Mouse (Mus musculus): ENCODE data around the gene Cox19. TPM values are rescaled to one million over a fixed set of nuclear protein-coding genes. Genes with fewer than 3 reads are reported as not detected.

The Cox19 gene
- total and polyA plus RNA-seq, 3 experiments: 10.0 to 40.8 (median 37.7) TPM

DNA sequence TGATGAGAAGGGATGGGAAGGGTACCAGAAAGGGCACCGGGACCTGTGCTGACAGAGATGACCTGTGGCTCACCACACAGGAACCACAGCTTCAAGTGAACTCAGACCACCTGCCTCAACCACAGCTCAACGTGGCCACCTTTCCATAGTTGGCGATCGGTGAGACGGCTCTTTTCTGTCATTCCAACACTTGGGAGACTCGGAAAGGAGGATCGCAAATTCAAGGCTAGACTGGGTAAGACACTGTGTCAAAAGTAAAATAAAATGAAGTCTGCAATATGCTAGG, 27.0 kb upstream of the Cox19 start:
- Histone ChIP-seq H3K27me3 (ENCODE audit: insufficient read depth, low read length) (no peaks in the 10 kb centered on the region), H3K4me1 (ENCODE audit: insufficient read depth, low read depth, low read length) (peaks cover 83% of the 10 kb centered on the region), H3K36me3 (replicated peaks) (peaks cover 26% of the 10 kb centered on the region), H3K4me3 (ENCODE audit: low read depth, low read length) (peak overlapping the region; percentile 61; the same call in 1 of the 2 replicates), H3K9me3 (replicated peaks) (no peaks in the 10 kb centered on the region)
- TF ChIP-seq TAL1 (conservative IDR thresholded peaks at IDR 0.05; ENCODE audit: low read depth, low read length): no peak
- TF ChIP-seq CTCF (IDR thresholded peaks at IDR 0.05; ENCODE audit: low read depth, low read length): no peak
- no peak for TF ChIP-seq GATA1 (IDR thresholded peaks at IDR 0.05; ENCODE audit: borderline replicate concordance, low read length)
- TF ChIP-seq POLR2AphosphoS5 (IDR thresholded peaks at IDR 0.05; ENCODE audit: insufficient replicate concordance, low read depth, low read length): no peak
- no peak for TF ChIP-seq GATA2 (IDR thresholded peaks at IDR 0.05; ENCODE audit: borderline replicate concordance, low read depth, low read length)
- no peak for DNase-seq (ENCODE audit: low spot score)
- no peak for ATAC-seq (ENCODE audit: extremely low read depth, insufficient number of reproducible peaks, low FRiP score, poor library complexity, severe bottlenecking)

DNA sequence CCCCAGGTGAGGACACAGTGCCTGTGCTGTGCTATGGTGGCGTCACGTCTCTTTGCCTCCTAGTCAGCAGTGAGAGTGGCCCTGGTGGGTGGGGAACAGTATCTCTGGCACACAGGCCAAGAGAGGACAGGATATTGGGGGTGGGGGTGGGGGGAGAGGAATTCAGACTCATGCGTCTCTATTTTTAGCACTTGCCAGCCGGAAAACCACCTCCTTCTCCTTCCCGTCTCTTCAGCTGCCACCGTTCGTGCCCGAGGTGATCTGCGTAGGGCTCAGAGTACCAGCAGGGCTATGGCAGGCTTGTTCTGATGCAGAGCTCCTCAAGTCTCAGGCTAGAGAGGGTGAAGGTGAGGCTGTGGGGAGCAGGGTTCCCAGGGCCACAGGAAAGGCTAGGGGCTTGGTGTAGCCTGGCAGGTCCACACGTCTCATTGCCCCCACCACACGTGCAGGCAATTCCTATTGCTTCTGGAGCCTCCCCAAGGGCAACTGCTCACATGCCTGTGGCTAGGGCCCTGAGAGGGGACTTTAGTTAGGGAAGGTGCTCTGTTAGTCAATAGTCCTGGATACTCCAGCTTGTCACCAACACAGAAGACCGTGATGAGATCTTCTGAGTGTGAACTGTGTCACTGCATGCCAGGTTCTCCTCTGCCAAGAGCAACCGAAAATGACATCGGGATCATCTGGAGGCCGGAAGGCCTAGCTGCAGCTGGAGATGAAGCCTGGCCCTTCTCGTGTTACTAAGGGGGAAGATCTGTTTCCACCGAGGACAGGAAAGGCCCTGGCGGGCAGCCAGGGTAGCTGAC, 26.5 kb upstream of the Cox19 start, which contains the start of gene Gpr146:
Gene Gpr146, plus strand, starts transcription at position 230 of the 803 bp plus-strand sequence.
- H3K4me3 ChIP-seq (ENCODE audit: low read depth, low read length): peak within 1 kb of the TSS; percentile 61; the same call in 1 of the 2 replicates
- TF ChIP-seq GATA1 (IDR thresholded peaks at IDR 0.05; ENCODE audit: borderline replicate concordance, low read length) (no peak), POLR2AphosphoS5 (IDR thresholded peaks at IDR 0.05; ENCODE audit: insufficient replicate concordance, low read depth, low read length) (no peak), CTCF (IDR thresholded peaks at IDR 0.05; ENCODE audit: low read depth, low read length) (no peak), TAL1 (conservative IDR thresholded peaks at IDR 0.05; ENCODE audit: low read depth, low read length) (no peak), GATA2 (IDR thresholded peaks at IDR 0.05; ENCODE audit: borderline replicate concordance, low read depth, low read length) (no peak)

GRCm38 (mm10) chr5:139374841-139375240, 23.6 kb upstream of the Cox19 start:
- Histone ChIP-seq H3K4me3 (ENCODE audit: low read depth, low read length) (no peak overlapping the region), H3K4me1 (ENCODE audit: insufficient read depth, low read depth, low read length) (peaks cover 98% of the 10 kb centered on the region)
- ATAC-seq (ENCODE audit: extremely low read depth, insufficient number of reproducible peaks, low FRiP score, poor library complexity, severe bottlenecking): no peak

More for the DNA sequence above, 26.5 kb upstream of the Cox19 start, which contains the start of gene Gpr146:
- Histone ChIP-seq H3K4me1 (ENCODE audit: insufficient read depth, low read depth, low read length) (peaks cover 83% of the 10 kb centered on the region), H3K36me3 (replicated peaks) (peaks cover 23% of the 10 kb centered on the region), H3K27me3 (ENCODE audit: insufficient read depth, low read length) (no peaks in the 10 kb centered on the region), H3K9me3 (replicated peaks) (no peaks in the 10 kb centered on the region)
- ATAC-seq (ENCODE audit: extremely low read depth, insufficient number of reproducible peaks, low FRiP score, poor library complexity, severe bottlenecking): peak; percentile 24
- DNase-seq (ENCODE audit: low spot score): peak; percentile 65

DNA sequence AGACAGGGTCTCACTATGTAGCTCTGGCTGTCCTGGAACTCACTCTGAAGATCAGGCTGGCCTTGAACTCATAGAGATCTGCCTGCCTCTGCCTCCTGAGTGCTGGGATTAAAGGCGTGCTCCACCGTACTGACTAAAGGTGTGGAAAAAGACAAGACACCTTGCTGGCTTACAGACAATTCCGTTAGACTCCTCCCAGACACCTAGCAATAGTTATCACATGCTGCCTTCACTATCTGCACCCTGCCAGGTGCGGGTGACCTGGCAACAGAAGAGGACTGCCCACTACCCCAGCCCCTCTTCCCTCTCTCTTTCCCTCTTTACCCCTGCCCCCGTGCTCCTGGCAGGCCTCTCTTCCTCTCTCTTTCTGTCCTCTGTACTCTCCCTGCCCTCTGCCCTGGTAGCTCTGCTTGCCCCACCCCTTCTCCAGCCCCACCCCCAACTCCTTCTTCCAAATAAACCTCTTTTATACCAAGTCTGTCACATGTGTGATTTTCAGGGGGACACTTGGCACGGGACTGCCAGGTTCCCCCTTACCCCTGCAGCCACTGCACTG, 22.7 kb upstream of the Cox19 start:
- Histone ChIP-seq H3K4me1 (ENCODE audit: insufficient read depth, low read depth, low read length) (peaks cover 95% of the 10 kb centered on the region), H3K9me3 (replicated peaks) (no peaks in the 10 kb centered on the region), H3K36me3 (replicated peaks) (peaks cover 34% of the 10 kb centered on the region), H3K27me3 (ENCODE audit: insufficient read depth, low read length) (no peaks in the 10 kb centered on the region), H3K4me3 (ENCODE audit: low read depth, low read length) (no peak overlapping the region; the same call in 1 of the 2 replicates)
- ATAC-seq (ENCODE audit: extremely low read depth, insufficient number of reproducible peaks, low FRiP score, poor library complexity, severe bottlenecking) (no peak), DNase-seq (ENCODE audit: low spot score) (no peak)
- TF ChIP-seq GATA1 (IDR thresholded peaks at IDR 0.05; ENCODE audit: borderline replicate concordance, low read length) (no peak), CTCF (IDR thresholded peaks at IDR 0.05; ENCODE audit: low read depth, low read length) (no peak), POLR2AphosphoS5 (IDR thresholded peaks at IDR 0.05; ENCODE audit: insufficient replicate concordance, low read depth, low read length) (no peak), GATA2 (IDR thresholded peaks at IDR 0.05; ENCODE audit: borderline replicate concordance, low read depth, low read length) (no peak), TAL1 (conservative IDR thresholded peaks at IDR 0.05; ENCODE audit: low read depth, low read length) (no peak)

More at GRCm38 (mm10) chr5:139374841-139375240, 23.6 kb upstream of the Cox19 start:
- Histone ChIP-seq H3K27me3 (ENCODE audit: insufficient read depth, low read length) (no peaks in the 10 kb centered on the region), H3K9me3 (replicated peaks) (no peaks in the 10 kb centered on the region), H3K36me3 (replicated peaks) (peaks cover 28% of the 10 kb centered on the region)
- no peak for TF ChIP-seq GATA2 (IDR thresholded peaks at IDR 0.05; ENCODE audit: borderline replicate concordance, low read depth, low read length)
- no peak for TF ChIP-seq CTCF (IDR thresholded peaks at IDR 0.05; ENCODE audit: low read depth, low read length)
- TF ChIP-seq GATA1 (IDR thresholded peaks at IDR 0.05; ENCODE audit: borderline replicate concordance, low read length): no peak
- no peak for TF ChIP-seq POLR2AphosphoS5 (IDR thresholded peaks at IDR 0.05; ENCODE audit: insufficient replicate concordance, low read depth, low read length)
- TF ChIP-seq TAL1 (conservative IDR thresholded peaks at IDR 0.05; ENCODE audit: low read depth, low read length): no peak
- no peak for DNase-seq (ENCODE audit: low spot score)

DNA sequence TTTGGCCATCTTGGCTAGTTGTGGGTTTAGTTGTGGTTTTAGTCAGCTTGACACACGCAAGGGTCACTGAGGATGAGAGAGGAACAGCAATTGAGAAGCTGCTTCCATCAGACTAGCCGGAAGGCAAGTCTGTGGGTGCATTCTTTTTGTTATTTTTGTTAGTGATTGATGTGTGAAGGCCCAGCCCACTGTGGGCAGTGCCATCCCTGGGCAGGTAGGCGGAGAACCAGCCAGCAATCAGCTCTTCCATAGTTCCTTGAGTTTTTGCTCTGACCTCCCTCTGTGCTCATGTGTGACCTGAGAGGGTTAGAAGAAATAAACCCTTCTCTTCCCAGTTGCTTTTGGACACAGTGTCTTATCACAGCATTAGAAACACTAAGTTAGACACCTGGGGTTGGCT, 21.9 kb upstream of the Cox19 start:
- TF ChIP-seq CTCF (IDR thresholded peaks at IDR 0.05; ENCODE audit: low read depth, low read length) (no peak), GATA1 (IDR thresholded peaks at IDR 0.05; ENCODE audit: borderline replicate concordance, low read length) (no peak), POLR2AphosphoS5 (IDR thresholded peaks at IDR 0.05; ENCODE audit: insufficient replicate concordance, low read depth, low read length) (no peak), GATA2 (IDR thresholded peaks at IDR 0.05; ENCODE audit: borderline replicate concordance, low read depth, low read length) (no peak), TAL1 (conservative IDR thresholded peaks at IDR 0.05; ENCODE audit: low read depth, low read length) (no peak)
- H3K36me3 ChIP-seq (replicated peaks): peaks cover 42% of the 10 kb centered on the region
- no peak for DNase-seq (ENCODE audit: low spot score)
- H3K4me1 ChIP-seq (ENCODE audit: insufficient read depth, low read depth, low read length): peaks cover 96% of the 10 kb centered on the region
- no peak overlapping the region for H3K4me3 ChIP-seq (ENCODE audit: low read depth, low read length)
- H3K27me3 ChIP-seq (ENCODE audit: insufficient read depth, low read length): no peaks in the 10 kb centered on the region
- H3K9me3 ChIP-seq (replicated peaks): no peaks in the 10 kb centered on the region
- no peak for ATAC-seq (ENCODE audit: extremely low read depth, insufficient number of reproducible peaks, low FRiP score, poor library complexity, severe bottlenecking)

Measured in G1E (cell line).